Mouse (Mus musculus) heart, adult 2 months (tissue): ENCODE measurements around the gene H2al1k. TPM values are rescaled to one million over a fixed set of nuclear protein-coding genes. Genes with fewer than 3 reads are reported as not detected.
"Not testable (repeated sequence)": the region's sequence is repeated elsewhere in the genome, so short reads cannot be mapped to it uniquely, and the experiment has no call there.

Source experiments
- DNase-seq, 2 experiments: peaks; one replicate each; pipeline ENCODE4 v3.0.0; 2021
- H3K27ac ChIP-seq: fragments of 200-600 bp; 2 replicates; pipeline ENCODE4 v1.8.1; 2022
- H3K27me3 ChIP-seq: fragments of 200-500 bp; 2 replicates; pipeline ENCODE4 v1.6.1; 2012; ENCODE audit warnings: mild to moderate bottlenecking, low read length, inconsistent platforms, mixed read lengths; ENCODE audit not compliant: control insufficient read depth, insufficient read depth
- H3K36me3 ChIP-seq: fragments of 200-500 bp; 2 replicates; pipeline ENCODE4 v1.6.1; 2012; ENCODE audit warnings: low read length, inconsistent platforms; ENCODE audit not compliant: control insufficient read depth, insufficient read depth
- H3K4me1 ChIP-seq: fragments of 200-500 bp; 2 replicates; pipeline ENCODE4 v1.6.1; 2011; ENCODE audit warnings: low read length; ENCODE audit not compliant: control insufficient read depth, insufficient read depth
- H3K4me3 ChIP-seq: fragments of 200-600 bp; 2 replicates; pipeline ENCODE4 v1.8.1; 2022
- H3K79me2 ChIP-seq: fragments of 200-500 bp; replicated peaks from 2 replicates; pipeline ENCODE4 v1.6.1; 2012; ENCODE audit warnings: mild to moderate bottlenecking, inconsistent platforms, low read length, moderate library complexity, mixed read lengths; ENCODE audit not compliant: control insufficient read depth, insufficient read depth
- H3K9ac ChIP-seq: fragments of 200-500 bp; 2 replicates; pipeline ENCODE4 v1.6.1; 2012; ENCODE audit warnings: low read depth, mild to moderate bottlenecking, control low read depth, inconsistent platforms, low read length, mixed read lengths
- CTCF ChIP-seq: fragments of 200-600 bp; IDR thresholded peaks from 2 replicates; pipeline ENCODE4 v1.8.1; 2022; ENCODE audit warnings: antibody characterized with exemption, mild to moderate bottlenecking, moderate library complexity
- whole genome bisulfite sequencing: fragments of 180-500 bp; shearing (Covaris S2); methylation state at CpG from one replicate; pipeline ENCODE4 v1.1.7; 2018; 5-methylcytosine and 5-hydroxymethylcytosine counted together
- intact Hi-C: fragments of 180-260 bp; cut with DNase I; formaldehyde crosslinking; loops from one replicate; pipeline ENCODE4 v1.15.1; 2025
- polyA plus RNA-seq: library from polyadenylated mRNA; depleted of rRNA; stranded (reverse); fragments of >200 nt; gene quantifications from 2 replicates; pipeline ENCODE4 v1.2.3, GENCODE M21; 2012; rRNA removed
- total RNA-seq, 2 experiments: library from RNA; stranded (reverse); gene quantifications; 2 replicates each; pipeline ENCODE4 v1.2.3; 2021

The H2al1k gene
- total and polyA plus RNA-seq, 3 experiments: not detected

- intact Hi-C loops, H3K4me3 ChIP-seq, H3K36me3 ChIP-seq, H3K27ac ChIP-seq, H3K4me1 ChIP-seq, H3K9ac ChIP-seq, H3K27me3 ChIP-seq, H3K79me2 ChIP-seq: not testable (repeated sequence)
- WGBS: 43% methylated on average over 2 of the region's 2 CpGs
- TF ChIP-seq CTCF: peak; percentile 36
- peak in 1 of 2 experiments; percentile 7 for DNase-seq
These were observed 23.6 kb downstream of the H2al1k start for GRCm38 (mm10) chrX:9374012-9374411.

- H3K4me1 ChIP-seq, H3K27me3 ChIP-seq, H3K79me2 ChIP-seq, DNase-seq, H3K9ac ChIP-seq, intact Hi-C loops, H3K4me3 ChIP-seq, H3K36me3 ChIP-seq, H3K27ac ChIP-seq: not testable (repeated sequence)
These were observed 25.5 kb downstream of the H2al1k start for GRCm38 (mm10) chrX:9375927-9376326.

Other genes starting within 250 kb of the H2al1k start
- gene 4930402K13Rik, start 246.1 kb upstream of the H2al1k start, total RNA-seq: not detected
- not detected in 2 replicates for gene 4930402K13Rik, start 246.1 kb upstream of the H2al1k start, polyA plus RNA-seq
- 1 to 10 TPM; 4.2 to 5.4 TPM for gene Lancl3, start 150.7 kb upstream of the H2al1k start, total RNA-seq
- gene Lancl3, start 150.7 kb upstream of the H2al1k start, polyA plus RNA-seq: 0.53 and 1.1 TPM in 2 replicates
- not detected for gene Gm14862, start 93.7 kb upstream of the H2al1k start, total RNA-seq
- gene Gm14862, start 93.7 kb upstream of the H2al1k start, polyA plus RNA-seq: not detected in 2 replicates
- gene Xk, start 77.9 kb upstream of the H2al1k start, total RNA-seq: 1 to 10 TPM; 7.3 to 8.2 TPM
- 3.3 and 6.5 TPM in 2 replicates for gene Xk, start 77.9 kb upstream of the H2al1k start, polyA plus RNA-seq
- gene H2al1m, start 66.9 kb upstream of the H2al1k start, total RNA-seq: under 1 TPM in 1 of 2 experiments, not detected in 1; 0.86 TPM
- gene H2al1m, start 66.9 kb upstream of the H2al1k start, polyA plus RNA-seq: 0.33 TPM in 1 of 2 replicates, not detected in the other
- 10 to 100 TPM in 1 of 2 experiments, 1 to 10 TPM in 1; 8.6 to 10.7 TPM for gene Cybb, start 137.1 kb downstream of the H2al1k start, total RNA-seq
- gene Cybb, start 137.1 kb downstream of the H2al1k start, polyA plus RNA-seq: 2.1 and 3.0 TPM in 2 replicates
- not detected for gene H2al1o, start 221.8 kb downstream of the H2al1k start, total RNA-seq
- not detected in 2 replicates for gene H2al1o, start 221.8 kb downstream of the H2al1k start, polyA plus RNA-seq